Mouse (Mus musculus): ENCODE results near the gene Igfn1. TPM values are rescaled to one million over a fixed set of nuclear protein-coding genes. Genes with fewer than 3 reads are reported as not detected.
A peak's percentile ranks its signal among the peaks of the same experiment; 100 is the strongest.

Igfn1 gene
- polyA plus RNA-seq, 1 experiment from 2014 or later: not detected

- no peak overlapping the region for H3K4me3 ChIP-seq (ENCODE audit: low read depth, low read length)
- DNase-seq (ENCODE audit: low spot score): no peak
- no peak overlapping the region for H3K4me2 ChIP-seq (ENCODE audit: low read depth, low read length)
- 82% methylated on average over 7 of the region's 7 CpGs for WGBS
- H3K9ac ChIP-seq (replicated peaks; ENCODE audit: low read length): no peak overlapping the region
- ATAC-seq (replicated peaks; ENCODE audit: insufficient number of reproducible peaks, low FRiP score, low TSS enrichment, low read depth): no peak
- H3K36me3 ChIP-seq (replicated peaks; ENCODE audit: control insufficient read depth, insufficient read depth, low read depth, low read length): no peaks in the 10 kb centered on the region
- H3K27ac ChIP-seq (replicated peaks; ENCODE audit: low read depth, low read length): no peak overlapping the region
- no peaks in the 10 kb centered on the region for H3K9me3 ChIP-seq (replicated peaks; ENCODE audit: control insufficient read depth, low read length)
- peaks cover 29% of the 10 kb centered on the region for H3K27me3 ChIP-seq (ENCODE audit: control insufficient read depth, insufficient read depth, low read length)
- 0 out of 2 replicates have a peak, but pooled peaks cover 2% of the 10 kb centered on the region for H3K4me1 ChIP-seq (ENCODE audit: control insufficient read depth, insufficient read depth, low read length)
Observed at GRCm38 (mm10) chr1:135923229-135923628, 82.9 kb downstream of the Igfn1 start.

GRCm38 (mm10) chr1:135918644-135919407, 87.3 kb downstream of the Igfn1 start, which contains the start of gene Pkp1:
Gene Pkp1 (minus strand): TSS chr1:135919207.
- H3K9ac ChIP-seq (replicated peaks; ENCODE audit: low read length): no peak within 1 kb of the TSS
- H3K27ac ChIP-seq (replicated peaks; ENCODE audit: low read depth, low read length): no peak within 1 kb of the TSS
- H3K4me2 ChIP-seq (ENCODE audit: low read depth, low read length): peak within 1 kb of the TSS; percentile 39
- DNase-seq (ENCODE audit: low spot score): peak; percentile 11
- no peaks in the 10 kb centered on the region for H3K36me3 ChIP-seq (replicated peaks; ENCODE audit: control insufficient read depth, insufficient read depth, low read depth, low read length)
- peaks cover 54% of the 10 kb centered on the region for H3K27me3 ChIP-seq (ENCODE audit: control insufficient read depth, insufficient read depth, low read length)
- 0 out of 2 replicates have a peak, but pooled peaks cover 2% of the 10 kb centered on the region for H3K4me1 ChIP-seq (ENCODE audit: control insufficient read depth, insufficient read depth, low read length)
- H3K9me3 ChIP-seq (replicated peaks; ENCODE audit: control insufficient read depth, low read length): no peaks in the 10 kb centered on the region
- WGBS: under 1% methylated on average over 63 of the region's 67 CpGs
- H3K4me3 ChIP-seq (ENCODE audit: low read depth, low read length): peak within 1 kb of the TSS; percentile 28
- ATAC-seq (replicated peaks; ENCODE audit: insufficient number of reproducible peaks, low FRiP score, low TSS enrichment, low read depth): no peak

- Histone ChIP-seq H3K36me3 (replicated peaks; ENCODE audit: control insufficient read depth, insufficient read depth, low read depth, low read length) (no peaks in the 10 kb centered on the region), H3K9ac (replicated peaks; ENCODE audit: low read length) (no peak overlapping the region), H3K4me1 (ENCODE audit: control insufficient read depth, insufficient read depth, low read length) (0 out of 2 replicates have a peak, but pooled peaks cover 2% of the 10 kb centered on the region), H3K27me3 (ENCODE audit: control insufficient read depth, insufficient read depth, low read length) (peaks cover 54% of the 10 kb centered on the region), H3K4me2 (ENCODE audit: low read depth, low read length) (no peak overlapping the region), H3K9me3 (replicated peaks; ENCODE audit: control insufficient read depth, low read length) (no peaks in the 10 kb centered on the region), H3K27ac (replicated peaks; ENCODE audit: low read depth, low read length) (no peak overlapping the region), H3K4me3 (ENCODE audit: low read depth, low read length) (no peak overlapping the region)
- ATAC-seq (replicated peaks; ENCODE audit: insufficient number of reproducible peaks, low FRiP score, low TSS enrichment, low read depth): no peak
- 4% methylated on average over 5 of the region's 5 CpGs for WGBS
- no peak for DNase-seq (ENCODE audit: low spot score)
Observed at GRCm38 (mm10) chr1:135917206-135917605, 88.9 kb downstream of the Igfn1 start.

GRCm38 (mm10) chr1:135916486-135917058, 89.6 kb downstream of the Igfn1 start:
- ATAC-seq (replicated peaks; ENCODE audit: insufficient number of reproducible peaks, low FRiP score, low TSS enrichment, low read depth) (no peak), DNase-seq (ENCODE audit: low spot score) (no peak)
- Histone ChIP-seq H3K36me3 (replicated peaks; ENCODE audit: control insufficient read depth, insufficient read depth, low read depth, low read length) (no peaks in the 10 kb centered on the region), H3K27me3 (ENCODE audit: control insufficient read depth, insufficient read depth, low read length) (peaks cover 50% of the 10 kb centered on the region), H3K9me3 (replicated peaks; ENCODE audit: control insufficient read depth, low read length) (no peaks in the 10 kb centered on the region), H3K4me1 (ENCODE audit: control insufficient read depth, insufficient read depth, low read length) (0 out of 2 replicates have a peak, but pooled peaks cover 2% of the 10 kb centered on the region), H3K27ac (replicated peaks; ENCODE audit: low read depth, low read length) (no peak overlapping the region), H3K9ac (replicated peaks; ENCODE audit: low read length) (no peak overlapping the region), H3K4me3 (ENCODE audit: low read depth, low read length) (no peak overlapping the region), H3K4me2 (ENCODE audit: low read depth, low read length) (no peak overlapping the region)
- WGBS: 29% methylated on average over 5 of the region's 5 CpGs

GRCm38 (mm10) chr1:135913657-135914056, 92.5 kb downstream of the Igfn1 start:
- H3K4me2 ChIP-seq (ENCODE audit: low read depth, low read length): no peak overlapping the region
- H3K27me3 ChIP-seq (ENCODE audit: control insufficient read depth, insufficient read depth, low read length): peaks cover 30% of the 10 kb centered on the region
- no peak for ATAC-seq (replicated peaks; ENCODE audit: insufficient number of reproducible peaks, low FRiP score, low TSS enrichment, low read depth)
- H3K9ac ChIP-seq (replicated peaks; ENCODE audit: low read length): no peak overlapping the region
- H3K9me3 ChIP-seq (replicated peaks; ENCODE audit: control insufficient read depth, low read length): no peaks in the 10 kb centered on the region
- no peak overlapping the region for H3K27ac ChIP-seq (replicated peaks; ENCODE audit: low read depth, low read length)
- 73% methylated on average over 4 of the region's 4 CpGs for WGBS
- no peaks in the 10 kb centered on the region; the same call in 1 of the 2 replicates for H3K4me1 ChIP-seq (ENCODE audit: control insufficient read depth, insufficient read depth, low read length)
- DNase-seq (ENCODE audit: low spot score): no peak
- no peaks in the 10 kb centered on the region for H3K36me3 ChIP-seq (replicated peaks; ENCODE audit: control insufficient read depth, insufficient read depth, low read depth, low read length)
- H3K4me3 ChIP-seq (ENCODE audit: low read depth, low read length): no peak overlapping the region

GRCm38 (mm10) chr1:135909381-135909780, 96.8 kb downstream of the Igfn1 start:
- WGBS: 16% methylated on average over 6 of the region's 6 CpGs
- Histone ChIP-seq H3K27me3 (ENCODE audit: control insufficient read depth, insufficient read depth, low read length) (no peaks in the 10 kb centered on the region), H3K27ac (replicated peaks; ENCODE audit: low read depth, low read length) (no peak overlapping the region), H3K36me3 (replicated peaks; ENCODE audit: control insufficient read depth, insufficient read depth, low read depth, low read length) (no peaks in the 10 kb centered on the region), H3K9me3 (replicated peaks; ENCODE audit: control insufficient read depth, low read length) (no peaks in the 10 kb centered on the region), H3K4me3 (ENCODE audit: low read depth, low read length) (no peak overlapping the region), H3K4me2 (ENCODE audit: low read depth, low read length) (no peak overlapping the region), H3K9ac (replicated peaks; ENCODE audit: low read length) (no peak overlapping the region), H3K4me1 (ENCODE audit: control insufficient read depth, insufficient read depth, low read length) (no peaks in the 10 kb centered on the region; the same call in 1 of the 2 replicates)
- ATAC-seq (replicated peaks; ENCODE audit: insufficient number of reproducible peaks, low FRiP score, low TSS enrichment, low read depth) (no peak), DNase-seq (ENCODE audit: low spot score) (no peak)

- Histone ChIP-seq H3K27ac (replicated peaks; ENCODE audit: low read depth, low read length) (no peak overlapping the region), H3K4me1 (ENCODE audit: control insufficient read depth, insufficient read depth, low read length) (no peaks in the 10 kb centered on the region; the same call in 1 of the 2 replicates), H3K4me2 (ENCODE audit: low read depth, low read length) (peak overlapping the region; percentile 13; the same call in 1 of the 2 replicates), H3K9me3 (replicated peaks; ENCODE audit: control insufficient read depth, low read length) (no peaks in the 10 kb centered on the region), H3K27me3 (ENCODE audit: control insufficient read depth, insufficient read depth, low read length) (no peaks in the 10 kb centered on the region), H3K36me3 (replicated peaks; ENCODE audit: control insufficient read depth, insufficient read depth, low read depth, low read length) (no peaks in the 10 kb centered on the region), H3K9ac (replicated peaks; ENCODE audit: low read length) (no peak overlapping the region), H3K4me3 (ENCODE audit: low read depth, low read length) (no peak overlapping the region)
- 50% methylated on average over 11 of the region's 11 CpGs for WGBS
- ATAC-seq (replicated peaks; ENCODE audit: insufficient number of reproducible peaks, low FRiP score, low TSS enrichment, low read depth) (peak; percentile 70; the same call in 1 of the 2 replicates), DNase-seq (ENCODE audit: low spot score) (peak; percentile 75)
Observed at GRCm38 (mm10) chr1:135906736-135907135, 99.4 kb downstream of the Igfn1 start.
